Mouse (Mus musculus) lung, postnatal 0 days (tissue): ENCODE data around the gene Slf1. TPM values are rescaled to one million over a fixed set of nuclear protein-coding genes. Genes with fewer than 3 reads are reported as not detected.

Experiments
- ATAC-seq: fragments of 200-750 bp; cut with Nextera tagmentation; 2 replicates; pipeline ENCODE4 v1.8.0; 2017; ENCODE audit warnings: moderate library complexity
- DNase-seq: peaks from one replicate; pipeline ENCODE4 v3.0.0-alpha.2; 2016; ENCODE audit warnings: low spot score
- H3K27ac ChIP-seq: fragments of 300-500 bp; sonication (generic); 2 replicates; pipeline ENCODE4 v1.5.1; 2014; ENCODE audit warnings: antibody characterized with exemption, mild to moderate bottlenecking, low read length, mixed read lengths
- H3K27me3 ChIP-seq: fragments of 300-500 bp; sonication (generic); replicated peaks from 2 replicates; pipeline ENCODE4 v1.6.1; 2014; ENCODE audit warnings: low read length, mixed read lengths; ENCODE audit not compliant: insufficient read depth
- H3K36me3 ChIP-seq: fragments of 300-500 bp; sonication (generic); 2 replicates; pipeline ENCODE4 v1.6.1; 2014; ENCODE audit warnings: low read length, mixed read lengths; ENCODE audit not compliant: insufficient read depth
- H3K4me1 ChIP-seq: fragments of 300-500 bp; sonication (generic); 2 replicates; pipeline ENCODE4 v1.6.1; 2014; ENCODE audit warnings: antibody characterized with exemption, low read depth, low read length, mixed read lengths; ENCODE audit not compliant: insufficient read depth
- H3K4me2 ChIP-seq: fragments of 300-500 bp; sonication (generic); replicated peaks from 2 replicates; pipeline ENCODE4 v1.6.1; 2014; ENCODE audit warnings: low read depth, mild to moderate bottlenecking, low read length, moderate library complexity, mixed read lengths
- H3K4me3 ChIP-seq: fragments of 300-500 bp; sonication (generic); 2 replicates; pipeline ENCODE4 v1.5.1; 2014; ENCODE audit warnings: low read depth, low read length
- H3K9ac ChIP-seq: fragments of 300-500 bp; sonication (generic); replicated peaks from 2 replicates; pipeline ENCODE4 v1.6.1; 2014; ENCODE audit warnings: low read depth, mild to moderate bottlenecking
- H3K9me3 ChIP-seq: fragments of 300-500 bp; sonication (generic); 2 replicates; pipeline ENCODE4 v1.6.1; 2016; ENCODE audit warnings: low read length, mixed read lengths
- CTCF ChIP-seq: IDR thresholded peaks from 2 replicates; pipeline ENCODE4 v1.5.1; 2016; ENCODE audit warnings: antibody characterized with exemption, mild to moderate bottlenecking
- EP300 ChIP-seq: IDR thresholded peaks from 2 replicates; pipeline ENCODE4 v1.6.1; 2016; ENCODE audit warnings: antibody characterized with exemption, mild to moderate bottlenecking, control low read depth
- WGBS: fragments of 180-500 bp; shearing (Covaris S2); extraction: QIAGEN DNeasy Blood & Tissue Kit; methylation state at CpG from one replicate; pipeline ENCODE4 v1.1.7; 2014; 5-methylcytosine and 5-hydroxymethylcytosine counted together
- polyA plus RNA-seq: library from polyadenylated mRNA; unstranded; fragments of >200 nt; fragmentation: Nextera tagmentation; extraction: Ambion mirVana; gene quantifications from 2 replicates; pipeline ENCODE4 v1.2.1, GENCODE M21; 2015

Gene Slf1
- polyA plus RNA-seq, 1 experiment from 2014 or later = 18.5 TPM

GRCm38 (mm10) chr13:77029594-77029993 lies 105.7 kb downstream of the Slf1 start:
- TF ChIP-seq EP300 (no peak), CTCF (no peak)
- Histone ChIP-seq H3K9me3 (no peaks in the 10 kb centered on the region), H3K4me1 (no peaks in the 10 kb centered on the region), H3K4me2 (peak overlapping the region; percentile 19; the same call in 1 of the 2 replicates), H3K27me3 (no peaks in the 10 kb centered on the region), H3K27ac (no peak overlapping the region), H3K9ac (no peak overlapping the region), H3K36me3 (no peaks in the 10 kb centered on the region), H3K4me3 (no peak overlapping the region)
- ATAC-seq (no peak), DNase-seq (no peak)
- 31% methylated on average over 5 of the region's 5 CpGs for WGBS

GRCm38 (mm10) chr13:77018851-77019250 lies 116.4 kb downstream of the Slf1 start:
- H3K4me1 ChIP-seq = no peaks in the 10 kb centered on the region
- H3K36me3 ChIP-seq = no peaks in the 10 kb centered on the region
- H3K27ac ChIP-seq = no peak overlapping the region
- no peak overlapping the region for H3K4me3 ChIP-seq
- no peak for TF ChIP-seq CTCF
- no peak for TF ChIP-seq EP300
- no peaks in the 10 kb centered on the region for H3K9me3 ChIP-seq
- ATAC-seq (no peak), DNase-seq (no peak)
- 74% methylated on average over 2 of the region's 2 CpGs for WGBS
- no peak overlapping the region for H3K4me2 ChIP-seq
- no peak overlapping the region for H3K9ac ChIP-seq
- no peaks in the 10 kb centered on the region for H3K27me3 ChIP-seq

GRCm38 (mm10) chr13:77003684-77004083 lies 131.6 kb downstream of the Slf1 start:
- Histone ChIP-seq H3K27ac (no peak overlapping the region), H3K9ac (no peak overlapping the region), H3K4me1 (no peaks in the 10 kb centered on the region), H3K9me3 (no peaks in the 10 kb centered on the region), H3K36me3 (no peaks in the 10 kb centered on the region), H3K27me3 (no peaks in the 10 kb centered on the region), H3K4me2 (no peak overlapping the region), H3K4me3 (no peak overlapping the region)
- TF ChIP-seq EP300 (no peak), CTCF (no peak)
- 82% methylated on average over 1 of the region's 1 CpGs for WGBS
- DNase-seq = no peak
- ATAC-seq = no peak

- ATAC-seq (no peak), DNase-seq (no peak)
- TF ChIP-seq CTCF = no peak
- TF ChIP-seq EP300 = no peak
- no peak overlapping the region for H3K4me2 ChIP-seq
- no peaks in the 10 kb centered on the region for H3K4me1 ChIP-seq
- H3K27me3 ChIP-seq = no peaks in the 10 kb centered on the region
- no peak overlapping the region for H3K9ac ChIP-seq
- no peaks in the 10 kb centered on the region for H3K9me3 ChIP-seq
- WGBS = 75% methylated on average over 3 of the region's 3 CpGs
- H3K27ac ChIP-seq = no peak overlapping the region
- H3K36me3 ChIP-seq = no peaks in the 10 kb centered on the region
- H3K4me3 ChIP-seq = no peak overlapping the region
Measured at GRCm38 (mm10) chr13:77002628-77003027, 132.6 kb downstream of the Slf1 start.

Other genes with a start within 250 kb of the Slf1 start
- 4.7 and 5.3 TPM in 2 replicates for gene 2210408I21Rik, start 67 bp upstream of the Slf1 start, polyA plus RNA-seq